Mouse (Mus musculus) testis, postnatal 10 days (tissue): ENCODE measurements around the gene Faxc.
A peak's percentile ranks its signal among the peaks of the same experiment; 100 is the strongest.

Source experiments
- DNase-seq: peaks from one replicate; pipeline ENCODE4 v3.0.0; 2021; ENCODE audit warnings: low spot score

The Faxc gene

GRCm38 (mm10) chr4:21930971-21931771 is at the start of gene Faxc:
Faxc (plus strand) TSS chr4:21931329.
- DNase-seq: peak; percentile 56

GRCm38 (mm10) chr4:21882806-21883205 is 48.3 kb upstream of the Faxc start:
- no peak for DNase-seq

- no peak for DNase-seq
Measured at GRCm38 (mm10) chr4:21885831-21886230, 45.3 kb upstream of the Faxc start.

- no peak for DNase-seq
Measured at GRCm38 (mm10) chr4:21931772-21932630, 872 bp downstream of the Faxc start.

GRCm38 (mm10) chr4:21935378-21935777 is 4.2 kb downstream of the Faxc start:
- no peak for DNase-seq

GRCm38 (mm10) chr4:21936424-21936823 is 5.3 kb downstream of the Faxc start:
- no peak for DNase-seq

- DNase-seq: no peak
Measured at GRCm38 (mm10) chr4:21937890-21938289, 6.8 kb downstream of the Faxc start.

- no peak for DNase-seq
Measured at GRCm38 (mm10) chr4:21944672-21945071, 13.5 kb downstream of the Faxc start.

- DNase-seq: peak; percentile 58
Measured at GRCm38 (mm10) chr4:21951444-21951843, 20.3 kb downstream of the Faxc start.

- DNase-seq: no peak
Measured at GRCm38 (mm10) chr4:21952255-21952654, 21.1 kb downstream of the Faxc start.

- DNase-seq: peak; percentile 81
Measured at GRCm38 (mm10) chr4:21957570-21958321, 26.6 kb downstream of the Faxc start.

- DNase-seq: no peak
Measured at GRCm38 (mm10) chr4:21971949-21972348, 40.8 kb downstream of the Faxc start.

GRCm38 (mm10) chr4:21974126-21974525 is 43.0 kb downstream of the Faxc start:
- no peak for DNase-seq

GRCm38 (mm10) chr4:21980471-21980870 is 49.3 kb downstream of the Faxc start:
- no peak for DNase-seq

- no peak for DNase-seq
Measured at GRCm38 (mm10) chr4:21982449-21982848, 51.3 kb downstream of the Faxc start.

- DNase-seq: no peak
Measured at GRCm38 (mm10) chr4:21986857-21987256, 55.7 kb downstream of the Faxc start.

GRCm38 (mm10) chr4:21987460-21987859 is 56.3 kb downstream of the Faxc start:
- no peak for DNase-seq

- DNase-seq: no peak
Measured at GRCm38 (mm10) chr4:21989571-21990091, 58.5 kb downstream of the Faxc start.

- no peak for DNase-seq
Measured at GRCm38 (mm10) chr4:21990580-21991235, 59.6 kb downstream of the Faxc start.

GRCm38 (mm10) chr4:22017656-22018379 is 86.7 kb downstream of the Faxc start:
- DNase-seq: peak; percentile 43

- no peak for DNase-seq
Measured at GRCm38 (mm10) chr4:22018414-22018813, 87.3 kb downstream of the Faxc start.
